Mouse (Mus musculus) left cerebral cortex, postnatal 25 days (tissue): Measurements from ENCODE around the gene Uggt1. TPM values are rescaled to one million over a fixed set of nuclear protein-coding genes. Genes with fewer than 3 reads are reported as not detected.

ENCODE experiments used
- microRNA-seq, 2 experiments: library from miRNA; unstranded; fragments of <30 nt; microRNA quantifications; one replicate each; pipeline ENCODE4 v1.2.0; 2022
- total RNA-seq, 2 experiments: library from RNA; stranded (reverse); gene quantifications; 2 replicates each; pipeline ENCODE4 v1.2.3; 2021

Uggt1 gene
- total RNA-seq, 2 experiments from 2014 or later, result 48.7 to 51.7 TPM

Small RNA genes within 50 kb of the gene (microRNA-seq; reads per million reads assigned to microRNA genes)
- 5.7 to 12.1 reads per million in 2 experiments for gene Mir6897

Other genes starting within 250 kb of the Uggt1 start
- 10 to 100 TPM; 57.7 to 57.9 TPM for gene Hs6st1, start 176.3 kb downstream of the Uggt1 start, total RNA-seq
- under 1 TPM in 1 of 2 experiments, not detected in 1; 0.71 TPM for gene Neurl3, start 30.0 kb upstream of the Uggt1 start, total RNA-seq
- gene Arid5a, start 63.0 kb upstream of the Uggt1 start, total RNA-seq, result 10 to 100 TPM; 14.9 to 16.4 TPM
- gene Kansl3, start 124.5 kb upstream of the Uggt1 start, total RNA-seq, result 10 to 100 TPM; 60.9 to 62.9 TPM
- not detected for gene Fer1l5, start 127.6 kb upstream of the Uggt1 start, total RNA-seq
- gene Lman2l, start 200.6 kb upstream of the Uggt1 start, total RNA-seq, result 10 to 100 TPM; 41.3 to 46.5 TPM
- gene Cnnm4, start 226.9 kb upstream of the Uggt1 start, total RNA-seq, result 10 to 100 TPM; 13.0 to 13.8 TPM